Mouse (Mus musculus): ENCODE results near the gene Prmt2.

GRCm38 (mm10) chr10:76185216-76185615 is 52.4 kb downstream of the Prmt2 start:
- TF ChIP-seq CTCF (IDR thresholded peaks at IDR 0.05; ENCODE audit: low read depth), result no peak
- TF ChIP-seq EP300 (IDR thresholded peaks at IDR 0.05; ENCODE audit: low read depth), result no peak

Measured in liver, embryonic 14.5 days (tissue).